Mouse (Mus musculus): ENCODE data around the gene Cse1l. TPM values are rescaled to one million over a fixed set of nuclear protein-coding genes. Genes with fewer than 3 reads are reported as not detected.
A peak's percentile ranks its signal among the peaks of the same experiment; 100 is the strongest.

Gene Cse1l
- total RNA-seq, 2 experiments from 2014 or later = 73.5 to 76.0 TPM

DNA sequence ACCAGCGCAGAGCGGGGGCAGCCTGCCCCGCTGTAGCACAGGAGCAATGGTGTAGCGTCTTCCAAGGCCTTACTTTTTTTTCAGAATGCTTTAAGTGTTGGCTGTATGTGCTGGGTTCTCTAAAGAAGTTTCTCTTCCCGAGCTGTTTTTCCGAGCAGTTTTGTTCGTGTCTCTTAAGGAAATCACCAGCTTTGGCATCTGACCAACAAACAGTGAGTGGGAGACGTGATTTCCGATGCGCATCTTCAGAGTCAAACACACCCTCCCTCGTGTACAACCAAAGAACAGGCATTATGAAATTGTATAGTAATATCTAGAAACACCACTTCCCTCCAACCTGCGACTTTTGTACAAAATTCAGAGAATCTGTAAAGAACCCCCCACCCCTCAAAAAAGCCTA, 8.9 kb upstream of the Cse1l start:
- intact Hi-C loops (cut with DNase I) = no loop called here
- DNase-seq (ENCODE audit: extremely low spot score in 1 of 2, low spot score in 2 of 2) = peak in 1 of 2 experiments; percentile 18

DNA sequence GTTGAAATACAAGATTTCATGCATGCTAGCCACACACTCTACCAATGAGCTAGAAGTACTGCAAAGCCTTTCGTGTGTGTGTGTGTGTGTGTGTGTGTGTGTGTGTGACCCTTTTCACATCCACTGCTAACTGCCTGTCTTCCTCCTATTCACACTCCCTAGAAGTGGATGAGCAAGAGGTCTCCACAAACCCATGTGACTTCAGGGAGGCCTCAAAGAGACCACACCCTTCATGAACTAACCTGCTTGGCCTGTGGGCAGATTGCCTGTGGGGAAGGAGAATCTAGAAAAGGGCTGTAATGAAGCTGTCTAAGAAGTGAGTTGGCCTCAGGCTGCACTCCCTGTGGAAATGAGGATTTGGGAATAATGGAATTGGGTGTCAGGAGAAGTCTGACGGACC, 6.7 kb upstream of the Cse1l start:
- DNase-seq (ENCODE audit: extremely low spot score in 1 of 2, low spot score in 2 of 2) = no peak
- intact Hi-C loops (cut with DNase I) = no loop called here

DNA sequence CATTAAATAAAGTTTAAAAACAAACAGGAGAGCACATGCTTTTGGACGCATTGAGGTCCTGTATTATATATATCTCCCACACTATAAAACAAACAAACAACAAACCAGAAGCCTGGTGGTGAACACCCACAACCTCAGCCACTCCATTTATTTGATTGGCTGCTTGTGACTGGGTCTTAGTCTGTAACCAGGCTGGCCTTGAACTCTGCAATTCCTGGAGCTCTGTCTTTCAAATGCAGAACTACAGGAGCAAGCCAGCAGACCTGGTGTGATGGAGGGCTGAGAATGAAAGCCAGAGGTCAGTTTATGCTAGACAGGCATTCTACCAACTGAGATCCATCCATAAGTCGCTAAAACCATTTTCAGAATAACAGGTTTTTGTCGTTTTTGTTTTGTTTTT, 6.1 kb upstream of the Cse1l start:
- DNase-seq (ENCODE audit: extremely low spot score in 1 of 2, low spot score in 2 of 2) = no peak
- intact Hi-C loops (cut with DNase I) = no loop called here

DNA sequence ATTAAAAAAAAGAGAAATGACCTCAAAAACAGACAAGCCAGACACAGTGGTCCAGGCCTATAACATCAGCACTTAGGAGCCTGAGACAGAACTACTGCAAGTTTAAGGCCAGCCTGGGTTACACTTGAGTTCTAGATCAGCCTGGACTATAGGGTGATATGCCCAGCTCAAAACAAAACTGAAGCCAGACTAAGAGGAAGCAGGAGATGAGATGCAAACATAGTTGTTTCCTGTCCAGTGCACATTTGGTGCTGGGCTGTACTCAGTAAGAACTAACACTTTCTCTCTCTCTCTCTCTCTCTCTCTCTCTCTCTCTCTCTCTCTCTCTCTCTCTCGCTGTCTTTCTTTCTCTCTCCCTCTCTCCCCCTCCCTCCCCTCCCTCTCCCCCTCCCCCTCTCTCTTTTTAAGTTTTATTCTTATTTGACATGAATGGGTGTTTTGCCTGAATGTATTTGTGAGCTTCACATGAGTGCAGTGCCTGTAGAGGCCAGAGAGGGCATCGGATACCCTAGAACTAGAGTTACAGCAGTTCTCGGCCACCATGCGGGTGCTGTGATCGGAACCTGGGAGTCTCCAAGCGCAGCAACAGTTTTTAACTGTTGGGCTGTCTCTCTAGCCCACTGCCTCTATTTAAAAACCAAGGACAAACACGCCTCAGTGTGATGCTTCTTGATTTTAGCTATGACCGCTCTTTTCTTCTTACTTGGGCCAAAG, 4.9 kb upstream of the Cse1l start:
- intact Hi-C loops (cut with DNase I) = no loop called here
- no peak for DNase-seq (ENCODE audit: extremely low spot score in 1 of 2, low spot score in 2 of 2)

DNA sequence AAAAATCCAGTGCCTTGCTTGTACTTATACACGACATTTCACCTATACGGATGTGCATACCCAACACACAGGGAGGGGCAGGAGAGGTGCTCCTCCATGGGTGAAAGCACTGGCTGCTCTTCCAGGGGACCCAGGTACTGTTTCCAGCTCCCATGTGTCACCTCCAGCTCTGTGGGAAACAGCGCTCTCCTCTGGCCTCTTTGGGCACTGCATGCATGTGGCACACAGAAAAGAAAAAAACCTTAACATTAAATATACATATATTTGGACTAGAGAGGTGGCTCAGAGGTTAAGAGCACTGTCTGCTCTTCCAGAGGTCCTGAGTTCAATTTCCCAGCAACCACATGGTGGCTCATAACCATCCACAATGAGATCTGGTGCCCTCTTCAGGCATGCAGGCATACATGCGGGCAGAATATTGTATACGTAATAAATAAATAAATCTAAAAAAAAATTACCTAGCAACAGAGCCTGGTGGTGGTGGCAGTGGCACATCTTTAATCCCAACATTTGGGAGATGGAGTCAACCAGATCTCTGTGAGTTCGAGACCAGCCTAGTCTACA, 2.0 kb upstream of the Cse1l start:
- intact Hi-C loops (cut with DNase I) = no loop called here
- no peak for DNase-seq (ENCODE audit: extremely low spot score in 1 of 2, low spot score in 2 of 2)

DNA sequence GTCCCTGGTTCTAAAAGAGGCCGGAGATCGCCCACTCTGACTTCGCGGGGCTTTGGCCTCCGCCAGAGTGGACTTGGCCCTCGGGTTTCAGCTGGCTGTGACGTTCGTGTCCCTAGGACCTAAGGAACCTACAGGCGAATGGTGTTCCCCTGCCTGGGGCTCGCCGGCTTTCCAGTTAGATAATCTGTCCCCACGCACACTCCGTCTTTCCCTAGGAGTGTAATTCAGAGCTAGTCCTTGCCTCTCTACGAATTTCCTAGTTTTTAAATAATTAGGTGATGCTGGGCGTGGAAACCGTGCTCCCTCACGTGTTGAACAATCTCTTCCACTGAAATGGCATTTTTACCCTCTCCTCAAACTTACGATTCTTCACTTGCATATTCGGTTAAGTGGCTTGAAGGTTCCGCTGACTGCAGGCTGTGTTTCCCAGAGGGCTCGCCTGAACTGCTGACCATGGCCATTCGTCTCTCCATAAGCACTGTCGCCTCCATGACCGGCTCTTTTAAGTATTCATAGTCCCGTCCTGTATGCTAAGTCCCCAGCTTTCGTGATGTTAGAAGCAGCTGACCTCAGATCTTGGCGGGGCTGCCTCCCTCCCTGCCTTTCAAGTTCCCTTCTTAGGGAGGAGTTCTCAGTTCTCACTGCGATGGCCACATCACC, 813 bp downstream of the Cse1l start:
- no peak for DNase-seq (ENCODE audit: extremely low spot score in 1 of 2, low spot score in 2 of 2)
- intact Hi-C loops (cut with DNase I) = no loop called here

DNA sequence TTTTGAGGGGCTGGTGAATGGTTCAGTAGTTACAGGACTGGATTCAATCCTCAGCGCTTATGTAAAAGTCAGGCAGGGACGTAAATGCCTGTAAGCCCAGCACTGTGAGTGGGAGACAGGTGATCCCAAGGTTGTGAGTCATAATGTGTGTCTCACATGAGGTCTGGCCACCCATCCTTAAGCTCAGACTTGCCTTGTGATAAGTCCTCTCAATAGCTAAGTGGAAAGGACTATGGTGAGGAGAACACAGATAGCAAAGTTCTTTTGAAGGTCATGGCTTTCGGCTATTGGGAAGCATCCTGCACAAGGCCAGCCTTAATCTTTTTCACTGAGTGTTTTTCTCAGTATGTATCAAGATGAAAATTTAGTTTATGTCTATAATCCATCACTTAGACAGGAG, 3.9 kb downstream of the Cse1l start:
- intact Hi-C loops (cut with DNase I) = no loop called here
- no peak for DNase-seq (ENCODE audit: extremely low spot score in 1 of 2, low spot score in 2 of 2)

DNA sequence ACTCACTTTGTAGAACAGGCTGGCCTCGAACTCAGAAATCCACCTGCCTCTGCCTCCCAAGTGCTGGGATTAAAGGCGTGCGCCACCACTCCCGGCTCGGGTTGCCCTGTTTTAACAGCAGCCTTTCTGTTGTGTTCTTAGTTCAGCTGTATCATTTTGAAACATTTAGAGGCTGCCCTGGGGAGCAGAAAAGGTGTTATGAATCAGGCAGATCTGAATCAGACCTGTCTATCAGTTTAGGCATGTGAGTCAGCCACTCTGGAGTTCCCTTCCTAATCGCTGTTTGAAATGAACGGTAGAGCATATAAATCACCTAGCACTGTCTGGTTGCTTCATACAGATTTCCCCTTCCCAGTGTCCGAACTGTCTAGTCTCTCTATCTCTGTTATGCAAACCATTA, 4.7 kb downstream of the Cse1l start:
- intact Hi-C loops (cut with DNase I) = no loop called here
- no peak for DNase-seq (ENCODE audit: extremely low spot score in 1 of 2, low spot score in 2 of 2)

DNA sequence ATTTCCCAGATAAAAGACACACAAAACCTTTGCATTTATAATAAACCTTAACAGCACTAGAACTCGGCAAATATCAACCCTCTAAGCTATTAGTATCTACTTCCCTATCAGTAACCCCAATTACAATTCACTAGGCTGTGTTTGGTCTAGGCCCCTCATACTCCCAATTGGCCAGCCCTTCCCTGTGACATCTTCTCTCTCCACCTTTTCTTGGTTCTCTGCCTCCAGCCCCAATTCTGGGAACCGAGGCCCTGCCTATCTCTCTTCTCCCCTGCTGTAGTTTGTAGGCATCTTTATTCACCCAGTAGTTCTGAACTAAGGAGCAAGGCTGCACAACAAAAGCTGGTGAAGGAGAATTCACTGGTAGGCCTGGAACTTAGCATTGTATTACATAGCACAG, 18.1 kb downstream of the Cse1l start:
- no peak for DNase-seq (ENCODE audit: extremely low spot score in 1 of 2, low spot score in 2 of 2)
- intact Hi-C loops (cut with DNase I) = no loop called here

DNA sequence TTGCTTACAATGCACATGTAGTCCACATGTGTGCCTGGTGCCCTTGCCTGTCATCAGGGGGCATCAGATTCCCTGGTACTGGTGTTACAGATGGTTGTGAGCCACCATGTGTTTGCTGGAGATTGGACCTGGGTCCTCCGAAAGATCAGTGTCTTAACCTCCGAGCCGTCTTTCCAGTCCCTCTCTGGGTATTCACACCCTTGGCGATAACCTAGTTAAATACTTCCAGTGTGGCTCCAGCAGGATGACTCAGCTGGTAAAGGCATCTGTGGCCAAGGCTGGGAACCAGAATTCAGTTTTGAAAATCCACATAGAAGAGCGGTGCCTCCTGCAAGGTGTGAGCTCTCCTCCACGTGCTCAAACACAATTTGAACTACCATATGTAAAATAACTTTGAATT, 28.1 kb downstream of the Cse1l start:
- intact Hi-C loops (cut with DNase I) = no loop called here
- no peak for DNase-seq (ENCODE audit: extremely low spot score in 1 of 2, low spot score in 2 of 2)

DNA sequence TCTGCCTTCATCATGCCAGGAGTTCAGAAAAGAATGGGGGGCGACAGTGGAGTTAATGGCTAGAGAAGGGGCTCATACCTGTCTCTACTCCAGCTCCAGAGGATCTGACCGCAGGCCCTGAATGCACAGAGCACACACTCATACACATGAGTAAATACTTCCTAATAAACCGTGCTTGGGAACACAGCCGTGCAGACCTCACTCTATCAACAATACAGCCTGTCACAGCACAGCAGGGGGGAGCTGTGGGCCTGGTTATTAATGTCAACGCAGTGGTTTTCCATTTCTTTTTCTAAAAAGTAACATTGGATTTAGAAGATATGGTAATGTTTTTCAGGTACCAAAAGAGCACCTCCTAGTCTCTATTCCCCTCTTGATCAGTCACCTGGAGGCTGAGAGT, 28.6 kb downstream of the Cse1l start:
- intact Hi-C loops (cut with DNase I) = no loop called here
- DNase-seq (ENCODE audit: extremely low spot score in 1 of 2, low spot score in 2 of 2) = no peak

DNA sequence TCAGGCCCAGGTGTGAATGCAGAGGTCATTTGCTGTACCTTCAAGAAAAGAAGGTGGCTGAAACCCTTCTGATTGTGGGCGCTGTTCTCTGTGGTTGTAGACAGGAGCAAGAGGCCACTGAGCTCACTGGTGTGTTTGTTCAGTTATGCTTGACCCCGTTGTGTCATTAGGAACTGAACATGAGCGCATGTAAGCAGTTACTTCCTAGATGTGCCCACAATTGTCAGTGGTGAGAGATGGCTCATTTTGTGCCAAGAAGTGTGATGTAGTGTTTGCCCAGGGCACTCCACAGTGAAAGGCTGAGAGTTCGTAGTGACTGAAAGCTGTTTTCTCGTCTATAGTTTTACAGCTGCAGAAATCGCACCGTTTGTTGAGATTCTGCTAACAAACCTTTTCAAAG, 29.7 kb downstream of the Cse1l start:
- DNase-seq (ENCODE audit: extremely low spot score in 1 of 2, low spot score in 2 of 2) = no peak
- intact Hi-C loops (cut with DNase I) = no loop called here

DNA sequence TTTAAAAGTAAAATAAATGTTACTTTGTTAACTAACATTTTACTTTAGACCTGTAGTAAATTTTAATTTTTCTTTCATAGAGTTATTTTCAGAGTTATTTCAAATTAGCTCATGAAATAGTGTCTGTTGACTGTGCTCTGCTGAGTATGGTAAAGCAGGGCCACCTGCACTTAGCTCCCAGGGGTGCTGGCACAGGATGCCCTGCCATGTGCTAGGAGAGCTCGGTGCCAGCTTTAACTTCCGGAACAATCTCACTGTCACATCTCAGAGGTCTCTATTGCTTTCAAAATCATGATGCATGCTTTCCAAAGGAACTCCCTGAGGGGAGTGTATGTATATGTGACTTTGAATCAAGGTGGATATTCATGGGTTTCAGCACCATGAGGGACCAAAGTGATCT, 30.3 kb downstream of the Cse1l start:
- intact Hi-C loops (cut with DNase I) = no loop called here
- DNase-seq (ENCODE audit: extremely low spot score in 1 of 2, low spot score in 2 of 2) = no peak

DNA sequence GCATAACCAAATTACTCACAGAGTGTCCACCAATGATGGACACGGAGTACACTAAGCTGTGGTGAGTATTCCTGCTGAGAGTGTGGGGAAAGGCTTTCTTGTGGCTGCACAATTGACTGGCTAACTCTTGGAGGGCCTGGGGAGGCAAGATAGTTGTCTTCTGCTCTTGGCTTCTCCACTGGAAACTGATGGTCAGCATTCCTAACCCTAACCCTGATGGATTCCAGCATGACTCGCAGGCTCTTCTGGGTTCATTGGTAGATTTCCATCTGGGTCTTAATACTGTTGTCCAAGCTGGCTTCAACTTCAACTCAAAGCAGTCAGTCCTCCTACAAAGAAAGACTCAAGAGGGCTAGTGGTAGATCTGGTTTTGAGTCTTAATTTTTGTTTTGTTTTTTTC, 37.3 kb downstream of the Cse1l start:
- no peak for DNase-seq (ENCODE audit: extremely low spot score in 1 of 2, low spot score in 2 of 2)
- intact Hi-C loops (cut with DNase I) = loop anchor here (5.0 kb wide), 1 partner anchor 74 kb away; the partner anchor contains the start of gene Ddx27

DNA sequence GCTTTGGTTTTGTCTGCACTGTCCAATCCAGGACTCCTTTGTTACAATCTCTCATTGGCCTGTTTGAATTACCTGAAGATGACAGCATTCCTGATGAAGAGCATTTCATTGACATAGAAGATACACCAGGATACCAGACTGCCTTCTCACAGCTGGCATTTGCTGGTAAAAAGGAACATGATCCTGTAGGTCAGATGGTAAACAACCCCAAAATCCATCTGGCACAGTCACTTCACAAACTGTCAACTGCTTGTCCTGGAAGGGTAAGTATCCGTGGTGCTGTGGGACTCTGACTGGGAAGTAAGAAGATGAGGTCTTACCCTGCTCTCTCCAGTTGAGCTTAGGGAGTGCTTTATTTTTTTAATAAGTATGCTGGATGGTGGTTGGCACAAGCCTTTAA, 38.5 kb downstream of the Cse1l start:
- intact Hi-C loops (cut with DNase I) = loop anchor here (5.0 kb wide), 1 partner anchor 73 kb away; the partner anchor contains the start of gene Ddx27
- DNase-seq (ENCODE audit: extremely low spot score in 1 of 2, low spot score in 2 of 2) = no peak

DNA sequence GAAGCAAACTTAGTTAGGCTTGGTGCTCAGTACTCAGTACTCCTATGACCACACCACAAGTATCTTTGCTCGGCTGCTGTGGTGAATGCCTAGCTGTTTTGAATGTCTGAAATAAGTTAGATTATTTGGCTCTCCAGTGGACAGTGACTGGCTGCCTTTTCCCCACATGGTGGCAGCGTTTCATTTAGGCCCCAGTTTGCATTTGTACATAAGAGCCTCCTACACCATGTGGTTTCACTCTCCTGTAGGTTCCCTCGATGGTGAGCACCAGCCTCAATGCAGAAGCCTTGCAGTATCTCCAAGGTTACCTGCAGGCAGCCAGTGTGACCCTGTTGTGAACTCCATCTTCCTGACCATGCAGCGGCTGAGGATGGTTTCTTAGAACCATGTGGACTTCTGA, 39.6 kb downstream of the Cse1l start:
- intact Hi-C loops (cut with DNase I) = loop anchor here (5.0 kb wide), 1 partner anchor 97 kb away; no protein-coding TSS in a partner anchor
- DNase-seq (ENCODE audit: extremely low spot score in 1 of 2, low spot score in 2 of 2) = no peak

DNA sequence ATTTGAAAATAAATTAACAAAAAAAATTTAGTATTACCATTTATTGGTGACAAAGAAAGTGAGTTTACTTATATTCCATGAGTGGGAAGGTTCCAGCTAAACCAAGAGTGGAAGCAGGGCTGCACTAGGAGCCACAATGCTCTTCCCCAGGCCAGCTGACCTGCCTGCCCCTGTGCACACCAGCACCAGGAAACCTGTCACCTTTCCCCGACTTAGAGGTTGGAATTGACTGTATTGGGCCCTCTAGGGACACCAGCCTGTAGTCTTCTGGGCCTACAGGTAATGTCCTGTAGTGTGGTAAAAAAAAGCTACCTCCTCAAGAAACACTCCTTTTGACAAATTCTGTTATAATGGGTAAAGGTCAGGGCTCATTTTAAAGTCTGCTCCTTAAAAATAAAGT, 42.4 kb downstream of the Cse1l start:
- no peak for DNase-seq (ENCODE audit: extremely low spot score in 1 of 2, low spot score in 2 of 2)
- intact Hi-C loops (cut with DNase I) = loop anchor here (5.0 kb wide), 1 partner anchor 94 kb away; no protein-coding TSS in a partner anchor

DNA sequence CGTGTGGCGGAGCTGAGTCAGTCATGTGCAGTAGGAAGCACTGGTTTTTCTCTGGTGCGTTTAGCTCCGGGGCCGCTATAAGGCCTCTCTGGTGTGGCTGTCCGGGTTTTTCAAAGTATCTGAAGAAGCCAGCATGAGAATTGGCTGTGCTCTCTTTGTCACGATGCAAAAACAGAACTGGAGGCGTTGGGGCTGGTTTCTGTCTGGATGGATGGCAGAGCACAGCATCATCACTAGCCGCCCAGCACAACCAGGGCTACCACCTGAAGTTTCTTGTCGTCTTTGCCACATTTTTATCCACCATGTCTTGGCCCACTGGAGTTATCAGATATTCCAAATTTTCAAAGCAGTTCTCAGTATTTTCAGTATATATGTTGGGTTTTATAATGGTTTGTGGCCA, 43.1 kb downstream of the Cse1l start:
- DNase-seq (ENCODE audit: extremely low spot score in 1 of 2, low spot score in 2 of 2) = no peak
- intact Hi-C loops (cut with DNase I) = loop anchor here (5.0 kb wide), 1 partner anchor 93 kb away; no protein-coding TSS in a partner anchor

DNA sequence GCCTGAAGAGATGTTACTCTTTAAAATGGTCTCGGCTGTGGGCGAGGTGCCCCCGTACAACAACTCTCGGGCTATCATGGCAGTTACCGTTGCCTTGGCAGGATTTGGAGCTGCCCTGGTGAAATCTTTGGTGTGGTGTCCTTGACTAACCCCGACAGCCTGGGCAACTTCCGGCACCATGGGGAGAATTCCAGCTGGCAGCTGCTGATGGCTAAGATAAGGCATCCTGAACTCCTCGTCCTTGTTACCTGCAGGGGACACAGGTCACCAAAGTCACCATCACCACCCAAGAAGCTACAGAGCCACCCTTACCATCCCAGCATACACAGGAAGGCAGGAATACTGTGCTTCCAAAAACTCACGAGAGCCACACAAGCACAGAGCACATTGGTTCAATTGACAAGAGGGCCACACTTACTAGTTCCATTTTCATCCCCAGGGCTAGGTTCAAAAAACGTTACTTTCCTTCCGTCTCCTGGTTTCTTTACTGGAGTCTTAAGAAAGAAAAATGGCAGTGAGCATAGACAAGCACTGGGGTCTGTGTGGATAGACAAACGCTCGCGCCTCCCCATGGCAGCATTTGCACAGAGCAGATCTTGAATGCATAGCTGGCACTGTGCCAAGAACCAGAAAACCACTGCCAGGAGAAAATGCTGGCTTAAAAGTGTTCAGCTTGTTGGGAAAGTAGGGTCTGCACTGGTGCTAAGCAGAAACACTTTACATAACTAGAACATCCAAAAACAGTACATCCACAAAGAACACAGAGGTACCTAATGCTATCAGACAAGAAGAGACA, 45.2 kb downstream of the Cse1l start:
- DNase-seq (ENCODE audit: extremely low spot score in 1 of 2, low spot score in 2 of 2) = peak; percentile 49 to 56
- intact Hi-C loops (cut with DNase I) = no loop called here

All from left cerebral cortex, postnatal 10 days (tissue).